Mouse (Mus musculus): ENCODE measurements around the gene Ctla4.

The Ctla4 gene

DNA sequence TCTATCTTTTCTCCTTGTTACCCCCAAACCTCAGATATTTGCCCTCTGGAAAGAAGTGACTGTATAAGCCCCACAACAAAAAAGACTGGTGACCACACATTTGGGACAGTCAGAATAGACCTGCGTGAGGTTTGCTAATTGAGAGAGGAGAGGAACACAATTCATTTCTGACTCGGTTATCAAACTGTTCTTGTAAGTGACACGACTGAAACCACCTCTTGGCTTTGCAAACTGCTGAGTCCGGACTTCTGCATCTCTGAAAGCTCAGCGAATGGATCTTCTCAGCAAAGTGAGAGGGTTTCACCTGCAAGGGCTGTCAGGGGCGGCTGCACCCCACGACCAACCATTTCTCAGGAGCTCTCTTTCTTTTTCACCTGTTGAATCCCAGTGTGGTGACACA is 43.6 kb downstream of the Ctla4 start:
- DNase-seq, result no peak

- DNase-seq, result no peak
Observed at GRCm38 (mm10) chr1:60935968-60936581, 49.3 kb downstream of the Ctla4 start.

GRCm38 (mm10) chr1:60936963-60937711 is 50.3 kb downstream of the Ctla4 start:
- DNase-seq, result no peak

GRCm38 (mm10) chr1:60938256-60938655 is 51.5 kb downstream of the Ctla4 start:
- DNase-seq, result no peak

DNA sequence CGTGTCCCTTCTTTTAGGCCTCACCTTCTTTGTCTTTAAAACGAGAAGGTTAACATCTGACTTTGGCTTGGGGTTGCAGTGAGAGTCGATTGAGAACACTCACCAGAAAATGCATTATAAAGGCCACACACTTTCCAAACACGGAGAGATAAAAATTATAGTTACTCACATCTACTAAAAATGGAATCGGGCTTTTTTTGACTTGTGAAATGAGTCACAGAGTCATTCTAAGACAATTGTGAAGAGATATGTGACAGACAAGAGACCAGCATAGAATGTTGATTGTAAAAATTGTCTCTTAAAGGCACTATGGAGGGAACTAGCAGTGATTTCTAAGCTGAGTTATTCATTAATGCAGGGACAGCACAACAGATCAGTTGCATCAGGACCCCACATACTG is 52.2 kb downstream of the Ctla4 start:
- DNase-seq, result no peak

DNA sequence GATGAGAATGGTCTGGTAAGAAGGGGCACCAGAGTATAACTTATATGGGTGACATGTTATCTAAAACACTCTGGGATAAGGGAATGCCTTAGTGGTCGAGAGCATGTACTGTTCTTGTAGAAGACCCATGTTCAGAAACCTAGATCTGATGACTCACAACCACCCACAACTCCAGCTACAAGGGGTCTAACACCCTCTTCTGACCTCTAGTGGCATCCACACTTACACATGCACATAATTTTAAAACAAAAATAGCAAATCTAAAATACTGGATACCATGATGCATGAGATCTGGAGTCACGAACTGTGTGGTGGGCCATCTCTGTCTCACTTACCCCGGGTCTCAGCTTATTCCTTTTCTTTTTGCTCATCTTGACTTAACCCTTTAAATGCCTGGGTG is 53.2 kb downstream of the Ctla4 start:
- DNase-seq, result no peak

- DNase-seq, result no peak
Observed at GRCm38 (mm10) chr1:60940620-60941019, 53.8 kb downstream of the Ctla4 start.

- no peak for DNase-seq
Observed at GRCm38 (mm10) chr1:60941056-60942048, 54.6 kb downstream of the Ctla4 start.

- DNase-seq, result no peak
Observed at GRCm38 (mm10) chr1:60942921-60943320, 56.1 kb downstream of the Ctla4 start.

GRCm38 (mm10) chr1:60945633-60946401 is 59.0 kb downstream of the Ctla4 start:
- DNase-seq, result no peak

GRCm38 (mm10) chr1:60948112-60948511 is 61.3 kb downstream of the Ctla4 start:
- DNase-seq, result no peak

DNA sequence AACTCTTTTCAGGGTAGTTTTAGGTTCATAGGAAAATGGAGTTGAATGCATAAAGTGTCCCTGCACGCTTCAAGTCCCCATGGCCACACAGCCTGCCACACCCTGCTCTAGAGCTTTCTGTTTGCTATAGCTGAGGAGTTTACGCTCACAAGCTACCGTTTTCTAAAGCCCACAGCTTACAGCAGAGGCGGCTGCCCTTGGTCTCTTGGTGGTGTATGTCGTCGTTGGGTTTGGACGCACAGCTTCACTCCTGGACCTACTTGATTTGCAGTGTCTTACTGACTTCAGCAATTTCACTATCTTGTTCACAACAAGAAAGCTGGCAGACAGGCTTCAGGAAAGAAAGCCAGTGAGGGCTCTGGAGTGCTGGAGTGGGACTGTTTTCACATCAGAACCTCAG is 66.2 kb downstream of the Ctla4 start:
- no peak for DNase-seq

- no peak for DNase-seq
Observed at GRCm38 (mm10) chr1:60953686-60954085, 66.9 kb downstream of the Ctla4 start.

GRCm38 (mm10) chr1:60954759-60955158 is 68.0 kb downstream of the Ctla4 start:
- no peak for DNase-seq

DNA sequence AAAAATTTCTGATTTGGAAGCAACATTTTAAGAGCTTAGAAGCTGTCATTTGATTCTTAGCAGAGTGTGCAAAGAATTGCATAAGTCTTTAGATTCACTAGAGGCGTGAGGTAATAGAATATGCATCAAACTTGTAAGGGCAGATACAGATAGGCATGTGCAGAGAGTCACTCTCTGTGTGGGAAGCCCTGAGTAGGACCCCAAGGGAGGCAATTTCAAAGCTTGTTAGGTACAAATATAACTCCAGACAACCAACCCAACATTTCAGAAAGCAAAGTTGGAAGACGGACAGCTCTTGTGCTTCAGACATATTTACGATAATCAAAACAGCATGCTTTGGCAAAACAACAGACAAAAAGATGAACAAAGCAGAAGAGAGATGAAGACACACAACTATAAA is 68.4 kb downstream of the Ctla4 start:
- no peak for DNase-seq

- DNase-seq, result no peak
Observed at GRCm38 (mm10) chr1:60956196-60956595, 69.4 kb downstream of the Ctla4 start.

- no peak for DNase-seq
Observed at GRCm38 (mm10) chr1:60958287-60958686, 71.5 kb downstream of the Ctla4 start.

DNA sequence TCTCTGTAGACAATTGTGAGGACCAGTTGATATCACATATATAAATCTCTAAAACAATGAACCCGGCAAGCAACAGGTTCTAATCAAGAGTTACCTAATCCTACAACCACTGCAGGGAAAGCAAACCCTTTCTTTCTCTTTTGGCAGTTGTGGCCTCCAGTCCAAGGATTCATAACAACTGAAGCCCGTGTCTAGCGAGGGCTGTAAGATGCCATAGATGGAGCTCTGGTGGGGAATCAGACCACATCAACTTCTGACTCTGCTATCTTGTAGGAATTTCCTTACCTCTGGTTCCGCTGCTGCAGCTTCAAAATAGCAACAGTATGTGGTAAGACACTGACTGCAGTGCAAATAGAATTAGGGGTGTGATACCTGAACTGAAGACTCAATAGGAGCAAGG is 72.4 kb downstream of the Ctla4 start:
- DNase-seq, result no peak

DNA sequence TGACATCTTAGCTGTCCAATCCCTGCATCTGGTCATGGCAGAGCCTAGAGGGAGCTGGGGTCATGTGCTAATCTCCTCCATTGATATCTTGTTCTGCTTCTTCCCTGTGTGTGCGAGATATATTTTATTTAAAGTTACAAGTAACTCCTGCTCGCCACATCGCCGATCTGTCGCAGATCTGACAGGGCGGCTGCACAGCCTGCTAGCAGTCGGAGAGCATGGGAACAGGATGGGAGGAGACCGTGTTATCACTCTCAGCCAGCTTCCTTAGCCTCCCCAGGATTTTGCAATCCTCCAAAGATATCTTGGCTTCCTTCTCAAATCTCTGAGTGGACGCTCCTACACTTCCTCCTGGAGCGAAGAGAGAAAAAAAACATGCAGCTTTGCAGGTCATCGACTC is 73.7 kb downstream of the Ctla4 start:
- DNase-seq, result no peak

DNA sequence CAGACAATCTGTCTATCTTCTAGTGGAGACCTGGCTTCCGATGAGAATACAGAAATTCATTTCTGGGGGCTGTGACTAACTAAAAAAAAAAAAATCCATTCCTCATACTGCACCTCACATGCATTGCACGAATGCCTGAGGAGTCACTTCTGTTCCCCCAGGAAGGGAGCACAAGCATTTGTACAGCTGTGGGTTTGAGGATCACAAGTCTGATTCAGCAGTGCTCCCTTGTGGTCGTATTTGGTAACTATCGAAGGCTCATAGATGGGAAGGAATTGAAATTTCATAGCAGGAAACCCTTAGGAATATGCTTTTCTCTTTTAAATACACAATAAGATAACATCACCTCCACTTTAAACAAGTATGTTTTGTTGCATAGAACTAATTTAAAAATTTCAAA is 74.3 kb downstream of the Ctla4 start:
- DNase-seq, result peak; percentile 14 to 74

DNA sequence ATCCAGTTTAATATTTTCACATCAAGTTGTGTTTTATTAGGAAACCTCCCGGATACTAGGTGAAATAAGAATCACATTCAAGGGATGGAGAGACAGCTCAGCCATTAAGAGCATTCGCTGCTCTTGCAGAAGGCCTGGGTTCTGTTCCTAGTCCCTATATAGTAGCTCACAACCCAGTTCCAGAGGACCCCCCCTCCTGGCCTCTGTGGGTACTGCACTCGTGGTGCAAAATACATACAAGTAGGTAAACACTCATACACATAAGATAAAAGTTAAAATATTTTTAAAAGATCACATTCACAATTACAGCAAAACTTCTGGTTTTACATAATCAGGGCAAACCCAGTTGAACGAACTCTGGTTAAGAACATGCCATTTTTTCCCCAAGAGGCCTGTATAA is 75.3 kb downstream of the Ctla4 start:
- DNase-seq, result no peak
